ENCODE assay signal across 9 mouse cellular contexts in genomic region chr11:76847354-76847753, GRCm38 (mm10). TPM values are rescaled to one million over a fixed set of nuclear protein-coding genes. Genes with fewer than 3 reads are reported as not detected.
A peak's percentile ranks its signal among the peaks of the same experiment; 100 is the strongest.
DNase-seq lines count a peak whose midpoint lies in the region; ATAC-seq lines count a peak whose summit lies in the region.
"Had no signal": no experiment of that assay in that cellular context is flagged by ENCODE, and none has a peak within 500 bp of the region (broad histone marks: within the 10 kb centered on the region; RNA-seq: fewer than 3 reads in every experiment).

No protein-coding gene starts in this region.

- no peaks in the 10 kb centered on the region for H3K9me3 ChIP-seq in heart, embryonic 11.5 days (replicated peaks; ENCODE audit: control insufficient read depth, low read length)
- H3K9me3 ChIP-seq in forebrain, embryonic 16.5 days (ENCODE audit: control insufficient read depth, low read length), result no peaks in the 10 kb centered on the region
- no peaks in the 10 kb centered on the region for H3K9me3 ChIP-seq in liver, embryonic 15.5 days (replicated peaks)

- whole genome bisulfite sequencing in heart, embryonic 11.5 days (ENCODE audit: insufficient replicate concordance), result 24% methylated on average over 8 of the region's 8 CpGs
- WGBS in forebrain, embryonic 16.5 days, result 21% methylated on average over 8 of the region's 8 CpGs
- WGBS in liver, embryonic 15.5 days (ENCODE audit: insufficient replicate concordance), result 19% methylated on average over 8 of the region's 8 CpGs

- no peaks in the 10 kb centered on the region for H3K36me3 ChIP-seq in heart, embryonic 11.5 days (ENCODE audit: control insufficient read depth, insufficient read depth, low read length)
- H3K36me3 ChIP-seq in forebrain, embryonic 16.5 days (ENCODE audit: control insufficient read depth, insufficient read depth), result no peaks in the 10 kb centered on the region
- H3K36me3 ChIP-seq in liver, embryonic 15.5 days (replicated peaks), result no peaks in the 10 kb centered on the region

- peak overlapping the region; percentile 60 for H3K9ac ChIP-seq in heart, embryonic 11.5 days (ENCODE audit: low read depth, low read length)
- H3K9ac ChIP-seq in forebrain, embryonic 16.5 days (replicated peaks; ENCODE audit: low read depth, low read length), result 0 out of 2 replicates have a peak overlapping the region, but pooled peaks have one; percentile 30
- peak overlapping the region; percentile 29 for H3K9ac ChIP-seq in liver, embryonic 15.5 days

- ATAC-seq in heart, embryonic 11.5 days (replicated peaks; ENCODE audit: insufficient number of reproducible peaks, low FRiP score, low TSS enrichment), result no peak
- peak; percentile 13; the same call in 1 of the 2 replicates for ATAC-seq in forebrain, embryonic 16.5 days
- ATAC-seq in liver, embryonic 15.5 days (ENCODE audit: insufficient read depth), result no peak
- no peak for ATAC-seq in cerebellum, adult (ENCODE audit: insufficient number of reproducible peaks, low FRiP score, low TSS enrichment)

- no peak overlapping the region for H3K27ac ChIP-seq in heart, embryonic 11.5 days (ENCODE audit: low read depth, low read length)
- no peak overlapping the region for H3K27ac ChIP-seq in forebrain, embryonic 16.5 days (ENCODE audit: low read length)
- H3K27ac ChIP-seq in liver, embryonic 15.5 days (replicated peaks), result no peak overlapping the region

- H3K27me3 ChIP-seq in heart, embryonic 11.5 days (ENCODE audit: control insufficient read depth, insufficient read depth, low read length), result no peaks in the 10 kb centered on the region
- no peaks in the 10 kb centered on the region for H3K27me3 ChIP-seq in forebrain, embryonic 16.5 days (replicated peaks; ENCODE audit: control insufficient read depth, insufficient read depth, low read length)
- peaks cover 17% of the 10 kb centered on the region; the same call in 1 of the 2 replicates for H3K27me3 ChIP-seq in liver, embryonic 15.5 days

- H3K4me3 ChIP-seq in heart, embryonic 11.5 days (ENCODE audit: low read depth, low read length), result peak overlapping the region; percentile 83
- H3K4me3 ChIP-seq in forebrain, embryonic 16.5 days (replicated peaks; ENCODE audit: low read length), result peak overlapping the region; percentile 93
- H3K4me3 ChIP-seq in liver, embryonic 15.5 days (replicated peaks), result peak overlapping the region; percentile 95

- H3K4me1 ChIP-seq in heart, embryonic 11.5 days (ENCODE audit: control insufficient read depth, insufficient read depth, low read length), result peaks cover 28% of the 10 kb centered on the region
- peaks cover 26% of the 10 kb centered on the region for H3K4me1 ChIP-seq in forebrain, embryonic 16.5 days (replicated peaks; ENCODE audit: control insufficient read depth, insufficient read depth, low read length)
- peaks cover 42% of the 10 kb centered on the region for H3K4me1 ChIP-seq in liver, embryonic 15.5 days (replicated peaks)

- DNase-seq in heart, adult 8-10 months (ENCODE audit: low spot score), result no peak
- peak; percentile 17 for DNase-seq in CD4-positive helper T cell, adult 2 months (ENCODE audit: low read depth, low spot score)
- DNase-seq in adrenal gland, postnatal 36 days, result no peak
- DNase-seq in gastrocnemius, postnatal 4 days (ENCODE audit: low spot score in 2 of 2), result no peak

- H3K4me2 ChIP-seq in heart, embryonic 11.5 days, result peak overlapping the region; percentile 99
- H3K4me2 ChIP-seq in forebrain, embryonic 16.5 days (ENCODE audit: low read length), result peak overlapping the region; percentile 93
- H3K4me2 ChIP-seq in liver, embryonic 15.5 days, result peak overlapping the region; percentile 98

RNA-seq across cellular contexts. Expression of gene Cpd, which starts 0.5 kb away (rescaled TPM):
- 19.9 and 20.8 TPM in 2 replicates for polyA plus RNA-seq in heart, embryonic 11.5 days (2014; fragmentation: Nextera tagmentation; extraction: Ambion mirVana)
- total RNA-seq in heart, adult 8-10 months (2022), result 10 to 100 TPM; 32.8 to 38.8 (median 37.0) TPM
- polyA plus RNA-seq in forebrain, embryonic 16.5 days (2015; fragmentation: Nextera tagmentation; extraction: Ambion mirVana), result 7.0 and 7.4 TPM in 2 replicates
- polyA plus RNA-seq in liver, embryonic 15.5 days (2015; fragmentation: Nextera tagmentation; extraction: Ambion mirVana), result 4.7 and 4.8 TPM in 2 replicates
- total RNA-seq in adrenal gland, postnatal 36 days (2021), result 10 to 100 TPM; 42.1 to 47.6 TPM
- 10 to 100 TPM; 63.3 to 66.3 TPM for total RNA-seq in gastrocnemius, postnatal 4 days (2021)

RNA-seq across cellular contexts. Expression of gene Tmigd1, which starts 54.6 kb away (rescaled TPM):
- 0.23 TPM in 1 of 2 replicates, not detected in the other for polyA plus RNA-seq in heart, embryonic 11.5 days (2014; fragmentation: Nextera tagmentation; extraction: Ambion mirVana)
- total RNA-seq in heart, adult 8-10 months (2022), result under 1 TPM in 2 of 4 experiments, not detected in 2; 0.38 to 0.53 TPM
- polyA plus RNA-seq in forebrain, embryonic 16.5 days (2015; fragmentation: Nextera tagmentation; extraction: Ambion mirVana), result not detected in 2 replicates
- polyA plus RNA-seq in liver, embryonic 15.5 days (2015; fragmentation: Nextera tagmentation; extraction: Ambion mirVana), result not detected in 2 replicates
- 1 to 10 TPM in 1 of 2 experiments, under 1 TPM in 1; 0.66 to 1.1 TPM for total RNA-seq in adrenal gland, postnatal 36 days (2021)
- total RNA-seq in gastrocnemius, postnatal 4 days (2021), result under 1 TPM; 0.26 to 0.42 TPM
- total RNA-seq: neutrophil, adult 5-6 weeks had no signal
